Mouse (Mus musculus): ENCODE measurements around the gene Cc2d1a. TPM values are rescaled to one million over a fixed set of nuclear protein-coding genes. Genes with fewer than 3 reads are reported as not detected.

The Cc2d1a gene
- polyA plus RNA-seq (2017; shearing (Covaris generic)), result 10 to 100 TPM; 14.9 to 16.0 TPM

DNA sequence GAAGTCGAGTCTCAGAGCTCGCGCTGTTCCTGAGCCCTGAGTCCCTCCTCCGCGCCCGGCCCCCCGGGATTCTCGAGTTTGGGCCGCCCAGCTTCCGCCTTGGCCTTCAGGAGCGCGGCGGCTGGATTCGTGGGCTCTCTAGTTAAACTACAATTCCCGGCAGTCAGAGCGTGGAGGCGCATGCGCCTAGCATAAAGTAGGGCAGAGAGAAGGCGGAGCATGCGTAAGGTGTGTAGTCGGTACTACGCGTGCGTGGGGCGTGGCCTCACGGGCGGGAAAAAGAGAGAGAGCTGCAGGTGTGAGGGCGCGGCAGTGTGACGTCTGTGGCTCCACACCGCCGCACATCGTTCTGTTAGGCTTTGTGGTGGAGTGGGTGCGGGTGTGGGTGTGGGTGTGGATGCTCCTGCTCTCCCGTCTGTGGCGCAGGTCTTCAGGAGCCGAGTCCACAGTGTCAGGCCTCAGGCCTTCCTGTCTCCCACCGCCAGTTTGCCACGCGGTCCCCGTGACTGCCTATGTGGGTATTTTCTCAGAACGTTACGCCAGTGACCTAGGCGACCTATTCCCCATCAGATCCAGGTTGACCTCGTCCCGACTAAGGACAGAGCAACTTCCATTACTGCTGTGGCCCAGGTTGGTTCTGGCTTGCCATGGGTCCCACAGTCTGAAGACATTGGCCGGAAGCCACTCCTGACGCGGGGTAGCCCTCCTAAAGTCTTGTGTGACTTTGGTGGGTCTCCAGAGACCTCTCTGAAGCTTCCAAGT lies at the start of gene Cc2d1a, which contains the start of gene 4930432K21Rik:
TSS of gene Cc2d1a (minus strand) at position 168 of the 762 bp plus-strand sequence.
TSS of gene 4930432K21Rik (plus strand) at position 257 of the 762 bp plus-strand sequence.
- peak; percentile 95 for ATAC-seq

DNA sequence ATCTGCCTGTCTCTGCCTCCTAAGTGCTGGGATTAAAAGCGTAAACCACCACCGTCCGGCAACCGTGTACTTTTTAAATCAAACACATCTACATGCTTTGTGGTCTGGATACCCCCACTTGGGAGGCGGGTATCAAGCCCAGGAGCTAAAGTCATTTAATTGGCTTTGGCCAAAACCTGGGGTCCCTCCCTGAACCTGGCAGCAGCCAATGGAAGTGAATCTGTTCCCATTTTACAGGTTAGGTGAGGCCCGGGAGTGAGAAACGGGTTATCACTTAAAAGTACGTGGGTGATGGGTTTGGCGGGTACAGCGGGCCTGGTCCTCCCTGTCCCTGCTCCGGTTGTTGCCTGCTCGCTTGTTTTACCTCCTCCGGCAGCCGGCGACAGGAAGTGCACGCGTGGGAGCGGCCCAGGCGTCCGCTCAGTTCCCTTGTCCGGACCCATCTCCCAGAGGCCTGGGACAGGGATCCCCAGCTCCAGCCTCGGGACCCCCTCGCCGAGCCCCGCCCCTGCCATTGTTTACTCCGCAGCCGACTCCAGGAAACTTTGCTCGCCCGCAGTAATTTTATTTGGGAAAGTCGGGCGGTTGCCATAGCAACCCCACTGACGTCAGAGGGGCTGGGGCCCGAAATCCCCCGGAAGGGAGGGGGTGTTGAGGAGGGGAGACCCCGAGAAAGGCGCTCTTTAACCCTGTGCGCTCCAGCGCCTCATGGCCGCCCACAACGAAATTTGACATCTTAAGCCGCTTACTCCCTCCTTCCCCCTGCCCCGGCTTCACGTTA lies 49.6 kb upstream of the Cc2d1a start:
- ATAC-seq, result peak; percentile 21

DNA sequence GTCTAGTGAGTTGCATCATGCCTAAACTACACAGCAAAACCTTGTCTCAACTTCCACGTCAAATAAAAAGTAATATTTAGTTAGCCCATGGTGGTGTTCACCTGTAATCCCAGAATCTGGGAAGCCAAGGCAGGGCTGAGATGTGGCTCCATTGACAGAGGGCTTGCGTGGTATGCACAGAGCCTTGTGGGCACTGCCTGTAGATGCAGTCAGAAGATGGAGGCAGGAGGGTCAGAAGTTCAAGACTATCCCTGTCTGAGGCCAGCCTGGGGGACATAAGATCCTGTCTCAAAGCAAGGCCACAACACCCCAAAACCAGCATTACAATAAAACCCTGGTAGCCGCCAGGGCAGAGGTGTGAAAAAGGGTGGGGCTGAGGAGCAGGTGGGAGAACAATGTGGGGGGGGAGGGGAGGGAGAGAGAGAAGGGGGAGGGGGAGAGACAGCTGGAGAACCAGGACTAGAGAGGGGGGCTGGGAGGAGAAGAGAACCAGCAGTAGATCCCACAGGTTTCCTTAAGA lies 46.5 kb upstream of the Cc2d1a start:
- ATAC-seq, result no peak

DNA sequence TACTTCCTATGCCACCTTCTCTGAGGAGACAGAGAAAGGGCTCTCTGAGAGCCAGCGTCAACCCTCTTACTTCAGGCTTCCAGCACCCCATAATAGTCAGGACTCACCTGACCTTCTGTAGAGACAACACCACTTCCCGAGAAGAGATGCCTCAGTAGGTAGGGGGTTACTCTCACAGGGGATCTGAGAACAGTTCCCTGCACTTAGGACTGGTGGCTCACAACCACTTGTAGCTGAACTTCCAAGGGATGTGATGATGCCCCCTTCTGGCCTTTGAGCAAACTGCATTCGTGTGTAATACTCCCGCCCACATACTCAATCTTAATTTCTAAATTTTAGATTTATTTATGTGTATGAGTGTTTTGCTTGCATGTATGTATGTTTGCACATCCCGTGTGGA lies 45.8 kb upstream of the Cc2d1a start:
- ATAC-seq, result no peak

DNA sequence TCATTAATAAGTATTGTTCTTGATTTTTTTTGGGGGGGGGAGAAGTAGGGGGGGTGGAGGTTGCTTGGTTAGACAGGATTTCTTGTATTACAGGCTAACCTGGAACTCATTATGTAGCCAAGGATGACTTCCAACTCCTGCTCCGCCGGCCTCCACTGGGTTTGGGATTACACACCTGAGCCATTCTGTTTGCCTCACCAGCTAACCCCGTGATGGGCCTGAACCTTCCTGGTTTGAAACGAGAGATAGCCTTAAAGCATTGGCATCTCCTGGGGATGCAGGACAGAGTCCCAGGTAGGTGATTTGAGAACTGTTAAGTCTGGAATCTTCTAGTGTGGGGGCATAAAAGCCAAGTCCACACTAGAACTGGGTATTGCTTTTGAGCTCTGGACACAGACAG lies 45.4 kb upstream of the Cc2d1a start:
- no peak for ATAC-seq

DNA sequence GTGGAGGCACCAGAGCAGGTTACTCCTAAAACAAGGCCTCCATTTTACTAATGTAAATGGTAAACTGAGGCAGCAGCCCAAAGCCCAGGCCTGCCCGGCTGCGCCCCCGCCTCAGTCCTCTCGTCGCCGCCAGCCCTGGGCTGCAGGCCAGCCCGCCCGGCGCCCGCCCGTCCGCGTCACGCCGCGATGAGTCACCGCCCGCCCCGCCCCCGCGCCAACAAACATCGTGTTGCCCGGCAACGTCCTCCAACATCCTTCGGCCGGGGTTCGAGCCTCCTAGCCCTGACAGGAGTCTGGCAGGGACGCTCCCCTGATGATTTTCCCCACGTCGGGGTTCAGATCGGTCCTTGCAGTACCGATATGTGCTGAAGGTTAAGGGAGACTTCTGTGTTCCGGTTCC lies 44.8 kb upstream of the Cc2d1a start:
- ATAC-seq, result peak; percentile 57

DNA sequence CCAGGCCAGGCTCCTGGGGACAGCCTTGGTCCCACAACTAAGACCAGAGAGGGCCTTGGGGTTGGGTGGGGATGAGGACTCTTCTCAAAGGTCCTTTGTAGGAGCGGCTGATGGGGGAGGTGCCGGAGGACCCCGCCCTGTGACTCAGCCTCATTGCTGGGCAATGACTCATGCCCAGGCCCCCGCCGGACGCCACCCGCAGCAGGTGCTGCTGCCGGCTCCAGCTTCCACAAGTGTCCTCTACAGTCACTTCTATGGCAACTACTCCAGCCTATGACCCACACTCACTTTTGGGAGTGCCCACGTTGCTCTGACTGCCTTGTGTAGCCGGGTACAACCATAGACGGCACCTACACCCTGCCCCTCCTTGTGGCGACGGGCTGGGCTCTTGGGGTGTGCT lies 44.3 kb upstream of the Cc2d1a start:
- ATAC-seq, result peak; percentile 8

DNA sequence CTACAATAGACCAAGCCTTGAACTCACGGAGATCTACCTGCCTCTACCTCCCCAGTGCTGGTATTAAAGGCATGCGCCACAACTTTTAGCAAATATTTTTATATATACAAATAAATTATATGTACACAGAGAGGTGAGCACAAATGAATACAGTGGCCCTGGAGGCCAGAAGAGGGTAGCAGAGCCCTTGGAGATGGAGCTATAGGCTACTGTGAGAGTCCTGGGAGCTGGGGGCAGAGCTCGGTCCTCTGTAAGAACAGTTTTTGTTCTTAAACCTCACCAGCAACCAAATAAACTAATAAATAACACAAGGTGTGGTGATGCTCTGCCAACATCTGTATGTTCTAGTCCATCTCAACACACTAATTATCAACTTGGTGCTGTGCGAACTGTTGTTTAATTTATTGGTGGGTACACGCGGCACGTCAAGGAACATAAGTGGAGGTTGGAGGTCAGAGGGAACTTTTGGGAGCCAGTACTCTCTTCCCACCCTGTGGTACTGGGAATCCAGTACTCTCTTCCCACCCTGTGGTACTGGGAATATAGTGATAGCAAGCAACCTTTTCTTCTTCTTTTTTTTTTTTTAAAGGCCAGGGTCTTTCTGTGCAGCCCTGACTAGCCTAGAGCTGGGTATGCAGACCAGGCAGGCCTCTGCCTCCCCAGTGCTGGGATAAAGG lies 42.6 kb upstream of the Cc2d1a start:
- ATAC-seq, result no peak

DNA sequence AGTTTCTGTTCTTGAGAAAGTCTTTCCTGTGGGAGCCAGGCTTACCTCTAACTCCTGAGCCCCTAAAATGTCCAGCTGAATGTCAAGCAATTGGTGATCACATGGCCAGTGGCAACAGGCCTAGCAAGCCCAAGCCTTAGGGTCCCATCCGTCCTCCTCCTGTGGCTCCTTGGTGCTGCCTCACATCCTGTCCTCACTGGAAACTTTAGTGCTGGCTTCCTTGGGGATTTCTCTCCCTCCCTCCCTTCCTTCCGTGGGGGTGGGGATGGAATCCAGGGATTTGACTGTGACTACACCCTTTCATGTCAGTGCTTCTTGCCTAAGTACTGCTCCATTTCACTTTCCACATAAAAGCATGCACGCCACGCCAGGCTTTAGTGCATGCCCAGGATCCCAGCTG lies 41.9 kb upstream of the Cc2d1a start:
- no peak for ATAC-seq

DNA sequence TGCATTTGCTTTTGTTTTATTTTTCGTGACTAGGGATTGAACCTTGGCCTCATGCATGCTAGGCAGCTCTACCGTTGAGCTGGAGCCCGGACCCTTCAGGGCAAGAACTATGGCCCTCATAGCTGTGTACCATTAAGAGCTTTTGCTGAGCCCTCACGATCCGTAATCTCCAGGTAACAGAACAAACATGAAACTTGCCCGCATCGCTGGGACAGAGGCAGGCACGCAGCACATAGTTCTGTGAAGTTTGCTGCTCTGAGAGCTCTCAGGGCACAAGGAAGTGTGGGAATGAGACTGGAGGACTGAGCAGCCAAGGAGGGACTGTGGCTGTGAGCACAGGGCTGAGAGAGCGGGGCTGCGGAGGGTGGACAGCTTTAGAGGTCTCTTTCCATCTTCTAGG lies 40.9 kb upstream of the Cc2d1a start:
- ATAC-seq, result no peak

DNA sequence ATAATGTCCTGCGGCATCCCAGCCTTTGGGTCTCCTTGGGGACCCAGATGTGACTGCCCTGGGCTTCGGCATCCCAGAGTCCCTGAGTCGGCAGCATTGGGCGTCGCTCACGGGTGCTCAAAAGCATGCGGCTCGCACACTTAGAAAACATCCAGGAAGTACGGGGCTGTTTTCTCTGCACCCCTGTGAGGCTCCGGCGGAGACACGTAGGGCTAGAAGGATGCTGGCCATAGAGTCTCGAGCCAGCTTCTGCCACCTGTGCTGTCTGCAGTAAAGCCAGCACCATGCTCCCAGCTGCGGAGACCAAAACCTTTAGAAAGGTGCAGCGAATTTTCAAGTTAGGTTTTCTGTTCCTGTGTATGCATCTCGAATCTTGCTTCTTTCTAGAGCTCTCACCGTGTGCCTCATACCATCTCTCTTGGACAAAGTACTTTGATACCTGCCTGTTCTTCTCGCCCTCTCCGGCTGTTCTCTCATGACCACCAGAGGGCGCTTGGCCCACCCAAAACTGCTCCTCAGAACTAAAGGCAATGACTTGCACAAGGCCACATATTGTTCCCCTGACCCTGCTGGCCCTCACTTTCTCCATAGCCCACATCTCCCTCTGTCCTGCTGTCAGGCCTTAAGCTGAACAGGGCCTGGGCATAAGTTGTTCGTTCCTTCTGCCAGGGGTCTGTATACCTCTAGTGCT lies 39.5 kb upstream of the Cc2d1a start:
- peak; percentile 45 for ATAC-seq

DNA sequence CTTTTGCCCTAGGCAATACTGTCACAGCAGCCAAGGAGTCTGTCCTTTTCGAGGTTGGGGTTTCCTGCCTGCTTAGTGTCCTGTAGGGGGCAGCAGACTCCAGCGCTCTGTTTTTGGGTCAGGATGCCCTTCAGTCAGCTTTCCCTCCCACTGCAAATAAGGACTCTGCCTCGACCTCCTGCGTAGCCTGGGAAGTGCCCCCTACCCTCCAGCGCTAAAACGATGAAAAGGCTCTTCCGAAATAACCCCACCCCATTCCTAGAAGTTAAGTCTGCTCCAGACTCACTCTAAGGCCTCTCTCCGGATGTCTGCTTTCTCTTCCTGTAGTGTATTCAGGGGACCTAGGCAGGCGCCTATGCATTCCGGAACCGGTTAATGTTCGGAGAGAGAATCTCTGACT lies 38.8 kb upstream of the Cc2d1a start:
- peak; percentile 80 for ATAC-seq

DNA sequence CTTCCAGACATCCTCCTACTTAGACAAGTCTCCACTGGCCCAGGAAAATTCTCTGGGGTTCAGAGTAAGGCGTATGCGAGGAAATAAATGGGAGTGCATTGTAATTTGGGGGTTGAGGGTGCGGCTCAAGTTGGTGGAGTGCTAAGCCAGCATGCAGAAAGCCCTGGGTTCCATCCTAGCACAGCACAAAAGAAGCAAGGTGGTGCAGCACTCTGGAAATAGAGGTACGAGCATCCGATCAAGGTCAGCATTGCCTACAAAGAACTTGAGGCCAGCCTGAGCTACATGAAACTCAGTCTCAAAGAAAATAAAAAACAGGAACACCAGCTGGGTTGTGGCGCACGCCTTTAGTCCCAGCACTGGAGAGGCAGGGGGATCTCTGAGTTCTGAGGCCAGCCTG lies 37.4 kb upstream of the Cc2d1a start, which contains the start of gene Nanos3:
TSS of gene Nanos3 (minus strand) at position 101 of the 400 bp plus-strand sequence.
- ATAC-seq, result no peak

DNA sequence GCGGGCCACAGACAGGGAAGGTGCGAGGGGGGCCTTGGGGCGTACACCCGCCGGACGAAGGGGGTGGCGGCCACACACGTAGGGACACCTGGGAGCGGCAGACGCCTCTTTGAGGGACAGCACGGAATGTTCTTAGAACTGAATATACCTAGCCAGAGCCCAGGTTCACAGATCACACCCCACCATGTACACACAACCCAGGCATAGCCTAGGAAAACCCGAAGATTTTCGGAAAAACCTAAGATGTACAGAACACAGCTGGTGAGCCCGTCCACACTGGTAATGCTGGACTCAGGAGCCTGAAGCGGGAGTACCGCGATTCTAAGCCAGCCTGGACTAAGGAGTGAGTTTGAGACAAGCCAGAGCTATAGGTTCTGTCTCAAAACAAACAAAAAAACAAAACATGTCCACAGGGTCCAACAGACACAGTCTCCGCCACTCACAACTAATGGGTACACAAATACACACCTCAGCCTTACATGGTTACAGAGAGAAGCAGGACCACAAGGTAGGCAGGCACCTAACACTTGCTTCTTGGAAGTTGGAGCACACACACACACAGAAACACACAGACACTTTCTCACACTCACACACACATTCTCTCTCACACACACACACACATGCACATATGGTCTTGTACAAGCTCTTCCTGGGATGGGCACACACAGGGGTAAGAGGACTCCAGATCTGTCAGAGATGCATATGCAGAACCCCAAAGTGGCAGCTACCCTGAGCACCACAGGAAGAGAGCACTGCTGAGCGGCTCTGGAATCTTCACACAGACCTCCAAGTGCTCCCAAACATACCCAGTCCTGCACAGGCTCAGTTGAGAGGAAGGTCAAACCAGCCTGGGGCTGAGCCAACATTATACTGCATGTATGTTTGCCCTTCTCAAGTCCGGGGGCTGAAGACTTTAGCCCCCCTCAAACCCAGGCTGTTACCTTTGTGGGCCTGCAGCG lies 36.6 kb upstream of the Cc2d1a start:
- no peak for ATAC-seq

DNA sequence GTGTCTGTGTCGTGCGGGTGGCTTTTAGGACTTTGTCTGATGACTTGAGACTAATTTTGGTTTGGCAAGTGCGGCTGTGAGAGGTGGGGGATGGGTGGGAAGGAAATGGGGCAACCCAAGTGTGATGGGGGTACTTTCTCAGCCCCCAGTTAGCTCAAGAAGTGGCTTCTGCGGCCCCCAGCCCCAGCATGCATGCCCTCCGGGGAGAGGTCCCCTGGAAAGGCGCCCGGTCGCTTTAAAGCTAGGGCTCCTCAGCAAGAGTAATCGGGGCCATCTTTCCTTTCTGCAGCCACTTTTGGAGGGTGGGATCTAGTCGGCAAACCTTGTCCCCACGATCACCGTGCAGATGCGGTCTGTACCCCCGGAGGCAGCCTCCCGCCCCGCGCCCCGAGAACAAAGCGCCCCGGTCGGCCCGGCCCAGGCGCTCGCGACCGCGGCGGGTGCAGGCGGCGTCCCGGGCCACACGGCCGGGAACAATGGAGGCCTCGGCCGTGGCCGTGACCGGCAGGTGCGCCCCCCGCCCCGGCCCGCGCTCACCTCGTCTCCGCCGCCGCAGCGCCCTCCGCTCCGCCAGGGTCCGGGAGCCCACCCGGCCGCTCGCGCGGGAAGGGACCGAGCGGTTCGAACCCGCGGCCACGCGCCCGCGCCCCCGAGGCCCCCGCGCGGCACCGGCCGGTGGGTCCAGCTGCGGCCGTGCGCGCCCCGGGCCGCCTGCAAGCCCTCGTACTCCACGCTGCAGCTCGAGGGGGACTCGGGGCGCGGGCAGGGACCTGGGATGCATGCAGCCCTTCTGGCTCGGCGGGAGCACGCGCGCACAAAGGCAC lies 35.7 kb upstream of the Cc2d1a start:
- no peak for ATAC-seq

DNA sequence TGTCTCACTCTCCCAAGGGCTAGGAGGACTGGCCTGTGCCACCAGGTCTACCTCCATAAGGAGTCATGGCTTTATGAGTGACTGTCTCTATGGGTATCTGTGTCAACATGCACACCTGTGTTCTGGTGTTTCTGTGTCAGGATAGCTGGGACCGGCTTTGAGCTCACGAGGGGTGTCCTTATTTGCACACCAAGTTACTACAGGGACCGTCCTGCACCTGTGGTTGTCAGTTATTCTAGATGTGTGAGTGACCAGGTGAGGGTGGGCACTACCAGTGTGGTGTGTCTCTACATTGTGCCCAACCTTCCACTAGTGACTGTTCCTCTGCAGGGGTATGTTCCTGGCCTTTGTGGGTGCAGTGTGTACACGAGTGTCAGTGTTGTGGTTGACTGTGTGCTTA lies 35.1 kb upstream of the Cc2d1a start:
- ATAC-seq, result no peak

DNA sequence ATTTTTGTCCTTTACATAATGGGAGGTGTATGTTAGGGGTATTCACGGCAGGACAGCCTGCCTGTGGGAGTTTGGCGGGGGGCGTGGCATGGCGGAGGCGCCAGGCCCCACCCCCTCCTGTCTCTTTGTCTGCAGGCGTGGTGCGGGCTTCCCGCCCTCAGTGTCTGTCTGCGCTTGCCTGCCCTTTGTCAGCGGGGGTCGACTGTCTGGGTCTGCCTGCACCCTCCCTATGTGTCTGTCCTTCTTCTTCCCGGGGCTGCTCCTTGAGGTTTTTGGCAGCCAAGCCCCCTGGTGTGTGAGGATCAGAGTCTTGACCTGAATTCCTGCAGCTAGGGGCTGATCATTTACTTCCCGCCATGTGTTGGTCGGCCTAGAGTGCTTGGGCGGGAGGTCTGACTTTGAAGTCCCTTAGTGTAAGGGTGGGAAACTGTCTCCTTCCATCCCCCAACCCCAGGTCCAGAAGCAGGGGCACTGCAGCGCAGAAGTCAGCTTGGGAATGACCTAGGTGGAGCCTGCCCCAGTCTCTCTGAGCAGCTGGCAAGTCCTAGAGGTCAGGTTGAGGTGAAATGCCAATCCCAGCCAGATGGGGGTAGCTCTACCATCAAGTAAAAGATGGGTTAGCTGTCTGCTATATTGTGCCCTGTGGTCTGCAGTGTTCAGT lies 32.9 kb upstream of the Cc2d1a start:
- no peak for ATAC-seq

DNA sequence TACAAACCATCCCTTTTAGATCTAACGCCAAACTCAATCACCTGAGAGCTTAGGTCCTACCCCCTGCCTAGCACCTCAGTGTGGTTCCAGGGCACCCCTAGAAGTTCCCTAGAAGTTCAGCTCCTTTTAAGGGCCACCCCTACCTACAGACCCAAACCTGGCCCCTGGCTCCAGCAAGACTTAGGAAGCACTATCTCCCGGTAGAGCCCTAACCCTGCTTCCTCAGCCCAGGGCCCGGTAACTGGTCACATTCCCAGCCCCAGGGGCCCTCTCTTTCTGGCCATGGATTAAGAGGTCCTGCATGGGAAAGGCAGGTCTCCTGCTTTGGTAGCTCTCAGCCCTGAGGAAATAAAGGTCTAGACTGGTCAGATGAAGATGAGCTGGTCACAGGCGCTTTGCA lies 32.2 kb upstream of the Cc2d1a start:
- ATAC-seq, result no peak

DNA sequence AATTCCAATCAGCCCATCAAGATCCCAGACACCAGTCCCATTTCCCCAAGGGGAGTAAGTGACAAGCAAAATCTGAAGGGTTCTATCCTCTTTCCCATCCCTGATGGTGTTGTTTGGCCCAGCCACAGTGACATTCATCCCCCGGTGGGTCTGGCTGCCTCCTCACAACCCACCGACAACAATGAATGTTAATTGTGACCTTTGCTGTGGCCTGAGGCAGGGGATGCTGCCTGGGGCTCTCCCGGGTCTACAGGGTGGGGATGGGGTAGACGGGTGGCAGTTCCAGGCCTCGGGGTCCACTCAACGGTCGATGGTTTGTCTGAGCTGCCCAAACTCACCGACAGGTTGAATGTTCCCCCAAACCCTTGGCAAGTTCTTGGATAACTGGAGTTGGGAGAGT lies 30.9 kb upstream of the Cc2d1a start:
- no peak for ATAC-seq

DNA sequence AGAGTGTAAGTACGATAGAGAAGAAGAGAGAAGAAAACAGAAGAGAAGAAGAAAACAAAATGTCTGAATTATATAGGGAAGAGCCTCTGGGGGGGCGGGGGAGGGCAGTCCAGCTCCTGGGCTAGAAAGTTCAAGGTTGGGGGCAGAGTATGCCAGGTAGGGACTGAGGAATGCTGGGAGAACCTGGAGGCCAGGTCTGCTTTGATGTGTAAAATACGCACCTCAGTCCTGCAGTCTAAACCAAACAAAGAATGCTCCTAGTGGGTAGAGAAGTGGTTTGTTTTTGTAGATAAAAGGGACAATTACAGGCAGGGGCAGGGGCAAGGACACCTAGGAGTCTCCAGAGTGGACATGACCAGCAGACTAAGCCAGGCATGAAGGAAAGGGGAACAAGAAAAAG lies 29.7 kb upstream of the Cc2d1a start:
- no peak for ATAC-seq
